Mouse (Mus musculus): ENCODE measurements around the gene Cnnm2.

- TF ChIP-seq CTCF (IDR thresholded peaks at IDR 0.05; ENCODE audit: borderline replicate concordance, insufficient read depth, low read length) (no peak; the same call in 1 of the 2 replicates), POLR2A (IDR thresholded peaks at IDR 0.05; ENCODE audit: low read depth, low read length) (no peak)
These were observed 84.7 kb downstream of the Cnnm2 start for GRCm38 (mm10) chr19:46846056-46846455.

Data from embryonic fibroblast, embryonic 13.5 days (primary cell).